ENCODE assay signal across 8 mouse cellular contexts in genomic region chr14:118987523-118988496, GRCm38 (mm10). TPM values are rescaled to one million over a fixed set of nuclear protein-coding genes. Genes with fewer than 3 reads are reported as not detected.
DNase-seq lines count a peak whose midpoint lies in the region; ATAC-seq and TF ChIP-seq lines count a peak whose summit lies in the region.

No protein-coding gene starts in this region.

- no peaks in the 10 kb centered on the region for H3K27me3 ChIP-seq in lung, embryonic 15.5 days
- H3K27me3 ChIP-seq in hindbrain, embryonic 16.5 days (replicated peaks; ENCODE audit: control insufficient read depth, insufficient read depth, low read length), result no peaks in the 10 kb centered on the region
- no peaks in the 10 kb centered on the region for H3K27me3 ChIP-seq in neural tube, embryonic 12.5 days (replicated peaks)

- intact Hi-C loops in gastrocnemius, adult 2 months (cut with DNase I), result loop anchor here (1.0 to 10.0 kb wide), 3 partner anchors 39 to 1074 kb away; no protein-coding TSS in a partner anchor

- no peak overlapping the region for H3K27ac ChIP-seq in lung, embryonic 15.5 days
- no peak overlapping the region for H3K27ac ChIP-seq in hindbrain, embryonic 16.5 days (ENCODE audit: low read depth, low read length)
- H3K27ac ChIP-seq in neural tube, embryonic 12.5 days, result no peak overlapping the region
- no peak overlapping the region for H3K27ac ChIP-seq in gastrocnemius, adult 2 months

- H3K36me3 ChIP-seq in lung, embryonic 15.5 days, result peaks cover 28% of the 10 kb centered on the region
- peaks cover 9% of the 10 kb centered on the region for H3K36me3 ChIP-seq in hindbrain, embryonic 16.5 days (ENCODE audit: control insufficient read depth, insufficient read depth, low read length)
- H3K36me3 ChIP-seq in neural tube, embryonic 12.5 days, result peaks cover 16% of the 10 kb centered on the region

- no peak for DNase-seq in lung, postnatal 14 days
- DNase-seq in c-Kit-positive CD71-positive TER-119-positive erythroid progenitor cells, embryonic 14.5 days (ENCODE audit: low spot score), result peak; percentile 73
- DNase-seq in layer of hippocampus, postnatal 14 days (ENCODE audit: low spot score in 2 of 2), result no peak
- no peak for DNase-seq in B cell, adult 2 months
- DNase-seq in gastrocnemius, adult 2 months, result no peak

- no peak overlapping the region for H3K4me3 ChIP-seq in lung, embryonic 15.5 days
- no peak overlapping the region for H3K4me3 ChIP-seq in hindbrain, embryonic 16.5 days (ENCODE audit: low read length)
- no peak overlapping the region for H3K4me3 ChIP-seq in neural tube, embryonic 12.5 days
- H3K4me3 ChIP-seq in gastrocnemius, adult 2 months, result no peak overlapping the region

- WGBS in lung, embryonic 15.5 days, result 51% methylated on average over 13 of the region's 13 CpGs
- WGBS in hindbrain, embryonic 16.5 days, result 54% methylated on average over 13 of the region's 13 CpGs
- 58% methylated on average over 13 of the region's 13 CpGs for WGBS in neural tube, embryonic 12.5 days

- no peak overlapping the region for H3K9ac ChIP-seq in lung, embryonic 15.5 days
- no peak overlapping the region for H3K9ac ChIP-seq in hindbrain, embryonic 16.5 days (ENCODE audit: low read depth, low read length)
- no peak overlapping the region for H3K9ac ChIP-seq in neural tube, embryonic 12.5 days

- no peaks in the 10 kb centered on the region for H3K9me3 ChIP-seq in lung, embryonic 15.5 days
- H3K9me3 ChIP-seq in hindbrain, embryonic 16.5 days (ENCODE audit: control insufficient read depth, low read length), result no peaks in the 10 kb centered on the region
- no peaks in the 10 kb centered on the region for H3K9me3 ChIP-seq in neural tube, embryonic 12.5 days

- no peaks in the 10 kb centered on the region for H3K4me1 ChIP-seq in lung, embryonic 15.5 days
- no peaks in the 10 kb centered on the region for H3K4me1 ChIP-seq in hindbrain, embryonic 16.5 days (ENCODE audit: control insufficient read depth, insufficient read depth, low read depth, low read length)
- no peaks in the 10 kb centered on the region for H3K4me1 ChIP-seq in neural tube, embryonic 12.5 days

- peak; percentile 65; the same call in 1 of the 2 replicates for ATAC-seq in lung, embryonic 15.5 days (ENCODE audit: borderline replicate concordance, extremely low read depth, low FRiP score, low TSS enrichment)
- ATAC-seq in hindbrain, embryonic 16.5 days, result peak; percentile 72
- peak; percentile 61; the same call in 1 of the 2 replicates for ATAC-seq in neural tube, embryonic 12.5 days (ENCODE audit: low FRiP score, low read depth)

- no peak for TF ChIP-seq CTCF in gastrocnemius, adult 2 months (IDR thresholded peaks at IDR 0.05)

- H3K4me2 ChIP-seq in lung, embryonic 15.5 days, result no peak overlapping the region
- H3K4me2 ChIP-seq in hindbrain, embryonic 16.5 days (ENCODE audit: low read length), result 0 out of 2 replicates have a peak overlapping the region, but pooled peaks have one; percentile 6
- H3K4me2 ChIP-seq in neural tube, embryonic 12.5 days (replicated peaks), result peak overlapping the region; percentile 30; the same call in 1 of the 2 replicates

RNA-seq across cellular contexts. Expression of gene Dnajc3, which starts 50.0 kb away (rescaled TPM):
- polyA plus RNA-seq in lung, embryonic 15.5 days (2015; fragmentation: Nextera tagmentation; extraction: Ambion mirVana), result 58.6 and 60.4 TPM in 2 replicates
- polyA plus RNA-seq in hindbrain, embryonic 16.5 days (2015; fragmentation: Nextera tagmentation; extraction: Ambion mirVana), result 22.5 and 24.8 TPM in 2 replicates
- 25.6 and 26.4 TPM in 2 replicates for polyA plus RNA-seq in neural tube, embryonic 12.5 days (2016; fragmentation: Nextera tagmentation; extraction: Ambion mirVana)
- total RNA-seq in layer of hippocampus, postnatal 14 days (2021), result 10 to 100 TPM; 35.1 to 39.3 TPM
- total RNA-seq in gastrocnemius, adult 2 months (2021), result 10 to 100 TPM; 18.3 to 25.0 TPM
